Mouse (Mus musculus) neural tube, embryonic 11.5 days (tissue): ENCODE results near the gene Gdf15. TPM values are rescaled to one million over a fixed set of nuclear protein-coding genes. Genes with fewer than 3 reads are reported as not detected.
A peak's percentile ranks its signal among the peaks of the same experiment; 100 is the strongest.

ENCODE experiments used
- ATAC-seq: fragments of 200-750 bp; cut with Nextera tagmentation; 2 replicates; pipeline ENCODE4 v1.8.0; 2017; ENCODE audit warnings: moderate number of reproducible peaks, mild to moderate bottlenecking, moderate TSS enrichment, moderate library complexity; ENCODE audit not compliant: insufficient read depth, low FRiP score, low TSS enrichment
- DNase-seq: peaks from one replicate; pipeline ENCODE4 v3.0.0-alpha.2; 2015; ENCODE audit warnings: low spot score
- H3K27ac ChIP-seq: fragments of 300-500 bp; sonication (generic); 2 replicates; pipeline ENCODE4 v1.5.1; 2014; ENCODE audit warnings: low read depth, mild to moderate bottlenecking, low read length
- H3K27me3 ChIP-seq: fragments of 300-500 bp; sonication (generic); 2 replicates; pipeline ENCODE4 v1.6.1; 2014; ENCODE audit warnings: mild to moderate bottlenecking, low read length, mixed read lengths; ENCODE audit not compliant: control insufficient read depth, insufficient read depth
- H3K36me3 ChIP-seq: fragments of 300-500 bp; sonication (generic); 2 replicates; pipeline ENCODE4 v1.6.1; 2014; ENCODE audit warnings: mild to moderate bottlenecking, low read length, moderate library complexity, mixed read lengths; ENCODE audit not compliant: control insufficient read depth, insufficient read depth
- H3K4me1 ChIP-seq: fragments of 300-500 bp; sonication (generic); 2 replicates; pipeline ENCODE4 v1.6.1; 2014; ENCODE audit warnings: low read length, mixed read lengths; ENCODE audit not compliant: control insufficient read depth, insufficient read depth
- H3K4me2 ChIP-seq: fragments of 300-500 bp; sonication (generic); 2 replicates; pipeline ENCODE4 v1.6.1; 2014; ENCODE audit warnings: low read depth, mild to moderate bottlenecking, moderate library complexity
- H3K4me3 ChIP-seq: fragments of 300-500 bp; sonication (generic); 2 replicates; pipeline ENCODE4 v1.5.1; 2014; ENCODE audit warnings: low read depth, low read length
- H3K9ac ChIP-seq: fragments of 300-500 bp; sonication (generic); 2 replicates; pipeline ENCODE4 v1.6.1; 2014; ENCODE audit warnings: mild to moderate bottlenecking, low read length
- H3K9me3 ChIP-seq: fragments of 300-500 bp; sonication (generic); 2 replicates; pipeline ENCODE4 v1.6.1; 2016; ENCODE audit warnings: low read length; ENCODE audit not compliant: control insufficient read depth
- WGBS: fragments of 180-500 bp; shearing (Covaris S2); extraction: QIAGEN DNeasy Blood & Tissue Kit; methylation state at CpG from one replicate; pipeline ENCODE4 v1.1.7; 2014; 5-methylcytosine and 5-hydroxymethylcytosine counted together
- polyA plus RNA-seq: library from polyadenylated mRNA; unstranded; fragments of >200 nt; fragmentation: Nextera tagmentation; extraction: Ambion mirVana; gene quantifications from 2 replicates; pipeline ENCODE4 v1.2.1, GENCODE M21; 2014

Gdf15 gene
- polyA plus RNA-seq, 1 experiment from 2014 or later: 0.28 TPM

DNA sequence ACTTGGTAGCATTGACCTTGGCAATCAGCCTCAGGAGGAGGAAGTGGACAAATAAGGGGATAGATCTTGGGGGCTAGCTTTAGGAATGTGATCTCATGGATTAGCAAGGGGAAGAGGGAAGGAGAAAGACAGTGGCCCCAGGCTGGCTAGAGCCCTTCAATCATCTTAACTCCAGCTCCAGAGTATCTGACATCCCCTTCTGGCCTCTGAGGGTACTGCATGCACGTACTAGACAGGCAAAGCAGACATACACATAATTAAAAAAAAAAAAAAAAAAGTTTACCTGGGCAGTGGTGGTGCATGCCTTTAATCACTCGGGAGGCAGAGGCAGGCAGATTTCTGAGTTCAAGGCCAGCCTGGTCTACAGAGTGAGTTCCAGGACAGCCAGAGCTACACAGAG is 11.8 kb upstream of the Gdf15 start:
- Histone ChIP-seq H3K4me2 (no peak overlapping the region), H3K9me3 (no peaks in the 10 kb centered on the region), H3K27ac (no peak overlapping the region), H3K9ac (no peak overlapping the region), H3K27me3 (no peaks in the 10 kb centered on the region), H3K4me1 (peaks cover 24% of the 10 kb centered on the region), H3K4me3 (no peak overlapping the region), H3K36me3 (peaks cover 3% of the 10 kb centered on the region; the same call in 1 of the 2 replicates)
- ATAC-seq (no peak), DNase-seq (no peak)
- WGBS: 89% methylated on average over 2 of the region's 2 CpGs

DNA sequence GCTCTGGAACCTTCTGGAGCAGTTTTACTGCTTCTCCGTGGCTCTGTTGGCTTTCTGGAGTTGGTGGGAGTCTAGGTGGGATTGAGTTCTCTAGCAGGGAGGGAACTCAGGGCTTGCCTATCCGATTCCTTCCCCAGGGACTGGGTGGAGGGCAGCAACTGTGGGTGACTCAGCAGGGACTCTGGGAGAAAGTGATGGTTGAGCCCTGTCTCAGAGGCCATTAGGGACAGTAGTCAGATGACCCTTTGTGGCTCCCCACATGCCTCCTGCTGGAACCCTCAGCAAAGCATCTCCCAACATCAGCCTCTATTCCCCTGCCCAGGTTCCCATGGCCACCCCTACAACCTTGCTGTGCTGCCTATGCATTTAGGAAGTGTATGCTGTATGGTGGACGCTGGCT is 10.8 kb upstream of the Gdf15 start:
- Histone ChIP-seq H3K9ac (no peak overlapping the region), H3K9me3 (no peaks in the 10 kb centered on the region), H3K27ac (no peak overlapping the region), H3K4me1 (peaks cover 19% of the 10 kb centered on the region), H3K4me3 (no peak overlapping the region), H3K36me3 (no peaks in the 10 kb centered on the region), H3K4me2 (no peak overlapping the region), H3K27me3 (no peaks in the 10 kb centered on the region)
- 65% methylated on average over 3 of the region's 3 CpGs for WGBS
- ATAC-seq (no peak), DNase-seq (no peak)

DNA sequence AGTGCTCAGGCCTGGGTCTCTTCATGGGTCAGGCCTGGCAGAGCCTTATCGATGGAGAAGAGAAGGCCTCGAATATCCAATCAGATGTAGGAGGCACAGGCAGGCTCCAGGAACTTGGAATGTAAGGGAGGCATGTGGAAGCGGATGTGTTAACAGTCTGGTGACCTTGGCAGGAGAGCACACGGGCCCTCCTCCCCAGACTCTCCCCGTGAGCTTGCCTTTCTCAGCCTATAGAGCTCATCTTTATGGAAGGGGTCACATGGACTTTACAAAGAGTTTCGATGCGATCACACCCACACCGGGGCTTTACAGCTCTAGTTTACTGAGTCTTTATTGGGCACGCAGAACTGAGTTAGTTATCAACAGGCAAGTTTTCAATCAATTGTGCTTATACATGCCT is 6.5 kb upstream of the Gdf15 start:
- DNase-seq: no peak
- Histone ChIP-seq H3K27me3 (no peaks in the 10 kb centered on the region), H3K9me3 (no peaks in the 10 kb centered on the region), H3K4me3 (no peak overlapping the region), H3K4me2 (no peak overlapping the region), H3K27ac (no peak overlapping the region), H3K36me3 (no peaks in the 10 kb centered on the region), H3K4me1 (no peaks in the 10 kb centered on the region), H3K9ac (no peak overlapping the region)
- ATAC-seq: no peak
- 79% methylated on average over 9 of the region's 9 CpGs for WGBS

DNA sequence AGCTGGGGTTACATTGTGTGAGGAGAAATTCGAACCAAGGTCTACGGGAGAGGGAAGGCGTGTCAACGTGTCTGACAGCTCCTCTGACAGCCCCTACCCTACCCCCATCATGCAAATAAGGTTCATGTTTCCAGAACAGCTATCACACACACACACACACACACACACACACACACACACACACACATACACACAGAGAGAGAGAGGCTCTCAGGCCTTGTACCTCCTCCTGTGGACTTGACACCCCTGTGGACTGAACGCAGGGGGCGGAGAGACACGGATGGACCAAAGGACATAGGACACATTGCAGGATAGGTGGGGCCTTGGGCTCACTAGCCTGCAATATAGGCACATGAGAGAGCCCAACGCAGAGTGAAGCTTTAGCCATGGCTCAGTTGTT is 4.6 kb upstream of the Gdf15 start:
- 62% methylated on average over 8 of the region's 8 CpGs for WGBS
- H3K36me3 ChIP-seq: no peaks in the 10 kb centered on the region
- H3K4me2 ChIP-seq: no peak overlapping the region
- ATAC-seq (no peak), DNase-seq (no peak)
- H3K9me3 ChIP-seq: no peaks in the 10 kb centered on the region
- H3K9ac ChIP-seq: no peak overlapping the region
- no peaks in the 10 kb centered on the region for H3K27me3 ChIP-seq
- no peaks in the 10 kb centered on the region for H3K4me1 ChIP-seq
- no peak overlapping the region for H3K4me3 ChIP-seq
- H3K27ac ChIP-seq: no peak overlapping the region

DNA sequence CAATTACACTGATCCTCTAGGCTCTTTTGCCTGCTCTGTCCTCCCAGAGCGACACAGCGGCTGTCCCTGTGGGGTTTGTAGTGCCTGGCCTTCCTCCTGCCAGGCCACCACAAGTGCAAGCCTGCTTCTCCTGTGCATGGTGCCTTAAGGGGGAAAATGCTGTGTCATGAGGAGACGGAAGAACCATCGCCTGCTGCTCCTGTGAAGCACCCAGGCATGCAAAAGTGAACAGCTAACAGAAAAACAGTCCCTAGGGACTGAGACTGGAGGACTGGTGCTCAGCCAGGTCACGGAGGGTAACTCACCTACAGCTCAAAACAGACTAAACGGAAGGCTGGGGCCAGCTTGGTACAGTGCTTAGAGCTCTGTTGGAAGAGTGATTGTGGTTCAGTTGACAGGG is 3.3 kb upstream of the Gdf15 start:
- Histone ChIP-seq H3K4me2 (no peak overlapping the region), H3K27ac (no peak overlapping the region), H3K4me1 (0 out of 2 replicates have a peak, but pooled peaks cover 6% of the 10 kb centered on the region), H3K9ac (no peak overlapping the region), H3K27me3 (peaks cover 11% of the 10 kb centered on the region), H3K4me3 (no peak overlapping the region), H3K36me3 (no peaks in the 10 kb centered on the region), H3K9me3 (no peaks in the 10 kb centered on the region)
- WGBS: 79% methylated on average over 6 of the region's 6 CpGs
- ATAC-seq: no peak
- no peak for DNase-seq

DNA sequence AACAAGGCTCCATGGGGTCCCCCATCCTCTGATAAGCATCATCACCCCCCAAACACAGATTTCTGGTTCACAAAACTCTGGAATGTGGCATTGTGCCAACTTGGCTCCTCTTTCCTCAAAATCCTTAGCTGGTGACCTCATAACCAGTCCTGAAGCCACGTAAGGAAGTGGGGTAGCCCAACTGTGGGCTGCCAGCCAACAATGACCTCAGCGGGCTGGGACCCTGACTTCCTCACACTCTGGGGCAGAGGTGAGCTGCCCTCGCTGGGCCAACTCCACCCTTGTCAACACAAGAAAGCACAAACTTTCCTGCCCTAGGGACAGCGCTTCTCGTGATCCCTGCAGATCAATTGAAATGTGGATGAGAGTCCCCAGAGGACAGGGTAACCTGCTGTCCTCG is 1.8 kb upstream of the Gdf15 start:
- WGBS: 73% methylated on average over 6 of the region's 6 CpGs
- no peak for ATAC-seq
- peaks cover 10% of the 10 kb centered on the region; the same call in 1 of the 2 replicates for H3K4me1 ChIP-seq

DNA sequence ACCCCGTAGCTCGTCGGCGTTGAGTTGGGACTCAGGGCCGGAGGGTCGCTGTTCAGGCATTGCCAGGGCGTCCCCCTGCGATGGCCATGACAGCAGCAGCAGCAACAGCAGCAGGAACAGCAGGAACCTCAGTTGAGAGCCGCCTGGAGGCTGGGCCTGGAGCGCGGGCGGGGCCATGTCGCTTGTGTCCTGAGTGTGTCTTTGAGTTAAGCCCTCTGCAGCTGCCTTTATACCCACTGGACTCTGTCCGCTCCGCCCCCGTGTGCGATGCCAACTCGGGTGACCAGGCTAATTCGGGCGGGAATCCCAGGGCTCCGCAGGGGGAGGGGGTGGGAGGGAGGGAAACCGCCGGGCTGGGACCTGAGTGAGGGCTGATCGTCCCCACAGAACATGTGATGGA is 820 bp downstream of the Gdf15 start:
- 19% methylated on average over 23 of the region's 24 CpGs for WGBS
- no peak overlapping the region for H3K4me2 ChIP-seq

More for the DNA sequence above, 1.8 kb upstream of the Gdf15 start:
- H3K27ac ChIP-seq: no peak overlapping the region
- peaks cover 11% of the 10 kb centered on the region for H3K27me3 ChIP-seq
- H3K4me2 ChIP-seq: no peak overlapping the region
- H3K9me3 ChIP-seq: no peaks in the 10 kb centered on the region
- no peak overlapping the region for H3K9ac ChIP-seq
- no peak for DNase-seq
- H3K4me3 ChIP-seq: no peak overlapping the region
- no peaks in the 10 kb centered on the region for H3K36me3 ChIP-seq

DNA sequence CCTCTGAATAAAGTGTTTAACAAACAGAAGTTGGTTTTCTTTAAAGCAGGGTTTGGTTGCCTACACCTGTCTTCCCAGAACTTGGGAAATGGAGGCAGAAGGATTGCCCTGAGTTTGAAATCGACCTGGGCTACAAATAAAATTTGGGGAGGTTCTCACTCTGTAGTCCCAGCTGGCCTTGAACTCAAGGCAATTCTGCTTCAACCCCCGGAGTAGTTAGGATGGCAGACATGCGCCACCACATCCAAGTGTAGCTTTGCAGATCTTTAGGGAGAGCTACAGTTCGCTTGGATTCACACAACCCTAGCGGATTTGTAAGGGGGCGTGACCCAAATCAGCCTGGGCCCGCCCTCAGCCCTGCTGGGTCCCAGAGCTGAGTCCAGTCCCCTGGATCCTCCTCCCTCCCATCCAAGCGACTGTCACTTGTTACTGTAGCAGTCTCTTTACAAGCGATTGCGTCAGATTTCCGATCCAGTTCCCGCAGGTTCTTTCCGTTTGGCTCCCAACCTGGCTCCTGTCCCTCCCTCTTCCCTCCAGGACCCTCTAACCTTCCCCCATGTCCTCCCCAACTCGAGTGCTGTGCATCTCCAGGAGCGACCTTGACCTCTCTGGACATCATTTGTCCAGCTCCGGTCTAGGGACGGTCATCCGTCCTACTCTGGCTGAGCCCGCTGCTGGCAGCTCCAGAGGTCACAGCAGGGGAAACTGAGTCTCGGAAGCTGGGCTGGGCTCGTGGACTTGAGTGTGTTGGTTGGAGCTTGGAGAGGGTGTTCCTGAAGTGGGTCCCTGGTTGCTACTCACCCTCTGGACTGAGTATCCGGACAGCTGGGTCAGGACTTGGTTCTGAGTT is 1.5 kb downstream of the Gdf15 start:
- Histone ChIP-seq H3K4me1 (peaks cover 10% of the 10 kb centered on the region; the same call in 1 of the 2 replicates), H3K27ac (no peak overlapping the region), H3K27me3 (peaks cover 11% of the 10 kb centered on the region), H3K9ac (peak overlapping the region; percentile 58), H3K36me3 (no peaks in the 10 kb centered on the region), H3K4me3 (no peak overlapping the region), H3K9me3 (no peaks in the 10 kb centered on the region), H3K4me2 (no peak overlapping the region; the same call in 1 of the 2 replicates)
- ATAC-seq (no peak), DNase-seq (no peak)
- WGBS: 11% methylated on average over 22 of the region's 22 CpGs

More for the DNA sequence above, 820 bp downstream of the Gdf15 start:
- Histone ChIP-seq H3K9ac (no peak overlapping the region), H3K4me1 (peaks cover 10% of the 10 kb centered on the region; the same call in 1 of the 2 replicates), H3K4me3 (no peak overlapping the region), H3K27ac (no peak overlapping the region), H3K27me3 (peaks cover 11% of the 10 kb centered on the region), H3K9me3 (no peaks in the 10 kb centered on the region), H3K36me3 (no peaks in the 10 kb centered on the region)
- no peak for DNase-seq
- ATAC-seq: no peak
